ENCODE assay signal across 15 mouse cellular contexts in the genomic region with DNA sequence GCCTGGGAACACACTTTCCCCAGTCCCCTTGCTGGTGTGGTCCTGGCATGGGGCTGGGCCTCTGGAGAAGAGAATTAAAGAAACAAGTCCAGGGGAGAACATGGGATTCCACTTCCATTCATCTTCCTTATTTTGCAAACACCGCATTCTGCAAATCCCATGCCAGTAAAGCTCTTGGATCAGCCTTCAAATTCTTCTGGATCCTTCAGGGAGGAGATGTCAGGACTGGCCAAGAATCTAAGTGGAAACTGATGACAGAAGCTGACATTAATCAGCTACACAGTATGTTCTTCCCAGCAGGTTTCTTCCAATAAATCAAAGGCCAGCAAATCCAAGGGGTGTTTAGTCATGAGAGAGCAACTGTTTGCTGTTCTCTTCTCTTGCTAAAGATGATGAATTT.
A peak's percentile ranks its signal among the peaks of the same experiment; 100 is the strongest.
DNase-seq lines count a peak whose midpoint lies in the region; ATAC-seq and TF ChIP-seq lines count a peak whose summit lies in the region.
"Had no signal": no experiment of that assay in that cellular context is flagged by ENCODE, and none has a peak within 500 bp of the region (broad histone marks: within the 10 kb centered on the region; RNA-seq: fewer than 3 reads in every experiment).

No protein-coding gene starts in this region.

- DNase-seq in gastrocnemius, adult 2 months, result peak; percentile 54
- DNase-seq in gastrocnemius, postnatal 10 days, result no peak
- DNase-seq in lung, postnatal 14 days, result no peak
- DNase-seq in embryo, embryonic 11 days, result peak; percentile 5
- peak; percentile 31 for DNase-seq in lung, postnatal 36 days
- DNase-seq in left cerebral cortex, postnatal 25 days (ENCODE audit: low spot score in 2 of 2), result no peak
- no peak for DNase-seq in Muller cell, postnatal 12 days (ENCODE audit: inconsistent ontology term)
- DNase-seq: cerebellum, adult 11 months; kidney, adult 8-10 months; thymus, adult 18-20 months had no signal

- H3K9ac ChIP-seq in lung, embryonic 16.5 days (ENCODE audit: low read length), result no peak overlapping the region
- H3K9ac ChIP-seq: hindbrain, embryonic 15.5 days; liver, embryonic 12.5 days had no signal

- 56% methylated on average over 1 of the region's 1 CpGs for WGBS in lung, embryonic 16.5 days

- no peaks in the 10 kb centered on the region for H3K9me3 ChIP-seq in lung, embryonic 16.5 days (ENCODE audit: control insufficient read depth, low read length)
- H3K9me3 ChIP-seq: hindbrain, embryonic 15.5 days; liver, embryonic 12.5 days had no signal

- H3K4me2 ChIP-seq in lung, embryonic 16.5 days (ENCODE audit: low read depth, low read length), result no peak overlapping the region
- H3K4me2 ChIP-seq: hindbrain, embryonic 15.5 days; liver, embryonic 12.5 days had no signal

- no peaks in the 10 kb centered on the region for H3K27me3 ChIP-seq in lung, embryonic 16.5 days (ENCODE audit: control insufficient read depth, insufficient read depth, low read depth, low read length)
- H3K27me3 ChIP-seq: hindbrain, embryonic 15.5 days; liver, embryonic 12.5 days had no signal

- no peak for TF ChIP-seq CTCF in gastrocnemius, adult 2 months (IDR thresholded peaks at IDR 0.05)

- no peak overlapping the region for H3K27ac ChIP-seq in gastrocnemius, adult 2 months
- no peak overlapping the region for H3K27ac ChIP-seq in lung, embryonic 16.5 days (ENCODE audit: low read length)
- H3K27ac ChIP-seq: heart, adult 2 months; hindbrain, embryonic 15.5 days; layer of hippocampus, adult 2 months; liver, embryonic 12.5 days had no signal

- ATAC-seq in lung, embryonic 16.5 days (ENCODE audit: low read depth), result peak; percentile 41; the same call in 1 of the 2 replicates
- ATAC-seq: liver, embryonic 12.5 days had no signal

- intact Hi-C loops in gastrocnemius, adult 2 months (cut with DNase I), result no loop called here
- intact Hi-C loops in left cerebral cortex, postnatal 25 days (cut with DNase I), result no loop called here

- H3K36me3 ChIP-seq in lung, embryonic 16.5 days (ENCODE audit: control insufficient read depth, insufficient read depth, low read length), result no peaks in the 10 kb centered on the region
- H3K36me3 ChIP-seq: hindbrain, embryonic 15.5 days; liver, embryonic 12.5 days had no signal

- H3K4me3 ChIP-seq in gastrocnemius, adult 2 months, result no peak overlapping the region
- H3K4me3 ChIP-seq in lung, embryonic 16.5 days (ENCODE audit: low read length), result no peak overlapping the region
- H3K4me3 ChIP-seq: heart, adult 2 months; hindbrain, embryonic 15.5 days; layer of hippocampus, adult 2 months; liver, embryonic 12.5 days had no signal

- no peaks in the 10 kb centered on the region for H3K4me1 ChIP-seq in lung, embryonic 16.5 days (replicated peaks; ENCODE audit: control insufficient read depth, insufficient read depth, low read length)
- H3K4me1 ChIP-seq: hindbrain, embryonic 15.5 days; liver, embryonic 12.5 days had no signal

Comparison
In these comparisons a context has a peak if more than half of its experiments do, and no peak if none do; other contexts are left out.
1. DNase-seq: peak in gastrocnemius, adult 2 months (single experiment), embryo, embryonic 11 days (single experiment) and lung, postnatal 36 days (single experiment); none in gastrocnemius, postnatal 10 days (single experiment), lung, postnatal 14 days (single experiment), left cerebral cortex, postnatal 25 days (0 of 2) and Muller cell, postnatal 12 days (single experiment).